14 mouse cellular contexts compared by ENCODE assay signal in the genomic region with DNA sequence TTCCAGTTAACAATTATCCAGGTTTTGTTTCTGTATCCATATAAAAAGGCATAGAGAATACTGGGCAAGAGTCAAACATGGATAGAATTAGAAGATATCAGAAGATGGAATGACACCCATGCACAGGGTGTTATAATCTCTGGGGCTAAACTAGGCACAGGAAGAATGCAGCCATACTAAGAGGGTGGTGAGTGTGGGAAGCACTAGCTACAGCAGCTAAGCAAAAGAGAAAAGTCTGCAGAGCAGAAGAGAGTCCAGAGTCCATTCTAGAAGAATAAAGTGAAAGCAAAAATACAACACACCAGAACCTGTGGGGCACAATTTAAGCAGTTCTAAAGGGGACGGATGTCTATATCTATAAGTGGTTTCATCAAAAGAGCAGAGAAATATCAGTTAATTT.
"Had no signal": no experiment of that assay in that cellular context is flagged by ENCODE, and none has a peak within 500 bp of the region (broad histone marks: within the 10 kb centered on the region; RNA-seq: fewer than 3 reads in every experiment).

No protein-coding gene starts in this region.

- H3K27ac ChIP-seq: limb, embryonic 15.5 days; liver, embryonic 14.5 days; midbrain, embryonic 12.5 days; neural tube, embryonic 13.5 days had no signal

- H3K4me3 ChIP-seq: limb, embryonic 15.5 days; midbrain, embryonic 12.5 days; neural tube, embryonic 13.5 days had no signal

- H3K36me3 ChIP-seq: limb, embryonic 15.5 days; midbrain, embryonic 12.5 days; neural tube, embryonic 13.5 days had no signal

- H3K4me1 ChIP-seq: limb, embryonic 15.5 days had no signal

- H3K27me3 ChIP-seq: limb, embryonic 15.5 days; midbrain, embryonic 12.5 days; neural tube, embryonic 13.5 days had no signal

- DNase-seq: kidney, postnatal 36 days; layer of hippocampus, adult 9-11 months; layer of hippocampus, postnatal 36 days; lung, adult 18-20 months; retina, postnatal 1 day; right cerebral cortex, postnatal 4 days; spleen, adult 18-20 months; thymus, adult 18-20 months; thymus, postnatal 14 days had no signal

- H3K9ac ChIP-seq: limb, embryonic 15.5 days; liver, embryonic 14.5 days; midbrain, embryonic 12.5 days; neural tube, embryonic 13.5 days had no signal

- ATAC-seq: midbrain, embryonic 16.5 days had no signal

- H3K9me3 ChIP-seq: limb, embryonic 15.5 days; midbrain, embryonic 12.5 days; neural tube, embryonic 13.5 days had no signal

- H3K4me2 ChIP-seq: limb, embryonic 15.5 days; midbrain, embryonic 12.5 days; neural tube, embryonic 13.5 days had no signal
